23 mouse cellular contexts compared by ENCODE assay signal in genomic region chr11:116567531-116567930, GRCm38 (mm10). TPM values are rescaled to one million over a fixed set of nuclear protein-coding genes. Genes with fewer than 3 reads are reported as not detected.
A peak's percentile ranks its signal among the peaks of the same experiment; 100 is the strongest.
DNase-seq lines count a peak whose midpoint lies in the region; ATAC-seq and TF ChIP-seq lines count a peak whose summit lies in the region.
"Had no signal": no experiment of that assay in that cellular context is flagged by ENCODE, and none has a peak within 500 bp of the region (broad histone marks: within the 10 kb centered on the region; RNA-seq: fewer than 3 reads in every experiment).

No protein-coding gene starts in this region.

- WGBS in heart, embryonic 13.5 days = 63% methylated on average over 8 of the region's 8 CpGs
- 71% methylated on average over 8 of the region's 8 CpGs for WGBS in heart, embryonic 12.5 days

- no peaks in the 10 kb centered on the region for H3K27me3 ChIP-seq in heart, embryonic 13.5 days (replicated peaks)
- no peaks in the 10 kb centered on the region for H3K27me3 ChIP-seq in heart, embryonic 12.5 days (replicated peaks)
- H3K27me3 ChIP-seq in megakaryocyte, embryonic 14.5 days (replicated peaks) = peaks cover 9% of the 10 kb centered on the region
- H3K27me3 ChIP-seq: embryonic facial prominence, embryonic 15.5 days had no signal

- peak overlapping the region; percentile 6; the same call in 1 of the 2 replicates for H3K4me3 ChIP-seq in gastrocnemius, adult 2 months
- no peak overlapping the region for H3K4me3 ChIP-seq in heart, embryonic 13.5 days
- H3K4me3 ChIP-seq in heart, embryonic 12.5 days = no peak overlapping the region
- H3K4me3 ChIP-seq in megakaryocyte, embryonic 14.5 days (replicated peaks) = peak overlapping the region; percentile 20
- H3K4me3 ChIP-seq: embryonic facial prominence, embryonic 15.5 days; erythroblast, embryonic 14.5 days; forebrain, embryonic 10.5 days; hindbrain, embryonic 10.5 days had no signal

- peak overlapping the region; percentile 71 for H3K27ac ChIP-seq in gastrocnemius, adult 2 months
- no peak overlapping the region; the same call in 1 of the 2 replicates for H3K27ac ChIP-seq in heart, embryonic 13.5 days (replicated peaks)
- H3K27ac ChIP-seq in heart, embryonic 12.5 days (ENCODE audit: poor library complexity, severe bottlenecking) = no peak overlapping the region
- H3K27ac ChIP-seq: embryonic facial prominence, embryonic 15.5 days; forebrain, embryonic 10.5 days; hindbrain, embryonic 10.5 days had no signal

- H3K9ac ChIP-seq in heart, embryonic 13.5 days = peak overlapping the region; percentile 47; the same call in 1 of the 2 replicates
- no peak overlapping the region for H3K9ac ChIP-seq in heart, embryonic 12.5 days
- H3K9ac ChIP-seq: embryonic facial prominence, embryonic 15.5 days had no signal

- no peak for TF ChIP-seq CTCF in gastrocnemius, adult 2 months (IDR thresholded peaks at IDR 0.05)

- H3K4me2 ChIP-seq in heart, embryonic 13.5 days = no peak overlapping the region
- H3K4me2 ChIP-seq in heart, embryonic 12.5 days = no peak overlapping the region
- H3K4me2 ChIP-seq: embryonic facial prominence, embryonic 15.5 days had no signal

- H3K36me3 ChIP-seq in heart, embryonic 13.5 days = peaks cover 3% of the 10 kb centered on the region; the same call in 1 of the 2 replicates
- no peaks in the 10 kb centered on the region for H3K36me3 ChIP-seq in heart, embryonic 12.5 days
- H3K36me3 ChIP-seq in megakaryocyte, embryonic 14.5 days (replicated peaks; ENCODE audit: low read length) = peaks cover 76% of the 10 kb centered on the region
- H3K36me3 ChIP-seq: embryonic facial prominence, embryonic 15.5 days had no signal

- no peaks in the 10 kb centered on the region for H3K9me3 ChIP-seq in heart, embryonic 13.5 days
- no peaks in the 10 kb centered on the region for H3K9me3 ChIP-seq in heart, embryonic 12.5 days (replicated peaks)
- H3K9me3 ChIP-seq in megakaryocyte, embryonic 14.5 days = no peaks in the 10 kb centered on the region
- H3K9me3 ChIP-seq: embryonic facial prominence, embryonic 15.5 days; forebrain, embryonic 10.5 days; hindbrain, embryonic 10.5 days had no signal

- intact Hi-C loops in gastrocnemius, adult 2 months (cut with DNase I) = no loop called here

- peak; percentile 69 for DNase-seq in gastrocnemius, adult 2 months
- no peak for DNase-seq in gastrocnemius, postnatal 4 days (ENCODE audit: low spot score in 2 of 2)
- DNase-seq: adrenal gland, adult 2 months; adrenal gland, postnatal 25 days; cerebellum, adult 18-20 months; cerebellum, adult 9-11 months; cerebellum, postnatal 36 days; gastrocnemius, postnatal 36 days; kidney, adult 8-10 months had no signal

- peaks cover 50% of the 10 kb centered on the region for H3K4me1 ChIP-seq in heart, embryonic 13.5 days
- H3K4me1 ChIP-seq in heart, embryonic 12.5 days (replicated peaks) = peaks cover 50% of the 10 kb centered on the region
- H3K4me1 ChIP-seq in megakaryocyte, embryonic 14.5 days = peaks cover 88% of the 10 kb centered on the region

- no peak for ATAC-seq in heart, embryonic 13.5 days (ENCODE audit: extremely low read depth, insufficient number of reproducible peaks, low FRiP score, low TSS enrichment)
- no peak for ATAC-seq in heart, embryonic 12.5 days (ENCODE audit: insufficient number of reproducible peaks, low FRiP score)
- no peak for ATAC-seq in megakaryocyte, adult 5-6 weeks (ENCODE audit: poor library complexity, severe bottlenecking)
- ATAC-seq: forebrain, embryonic 14.5 days; hindbrain, embryonic 16.5 days; inflammation-experienced regulatory T-cells, adult 6 months; intestine, postnatal 0 days had no signal

RNA-seq across cellular contexts. Expression of gene Ube2o, which starts 13.7 kb away (rescaled TPM):
- 10 to 100 TPM; 19.4 to 22.9 TPM for total RNA-seq in gastrocnemius, adult 2 months (2021)
- total RNA-seq in gastrocnemius, postnatal 4 days (2021) = 10 to 100 TPM; 25.2 to 25.6 TPM
- 7.9 and 8.3 TPM in 2 replicates for polyA plus RNA-seq in heart, embryonic 13.5 days (2015; fragmentation: Nextera tagmentation; extraction: Ambion mirVana)
- 18.1 and 19.9 TPM in 2 replicates for polyA plus RNA-seq in heart, embryonic 12.5 days (2016; fragmentation: Nextera tagmentation; extraction: Ambion mirVana)
- polyA plus RNA-seq in megakaryocyte, embryonic 14.5 days (2012; ENCODE audit: insufficient read depth, low replicate concordance) = 67.5 and 115 TPM in 2 replicates
- 2.9 and 6.6 TPM in 2 replicates for total RNA-seq in megakaryocyte, adult 5-6 weeks (2015)
- 4.8 and 7.7 TPM in 2 replicates for total RNA-seq in megakaryocyte, adult 5-6 weeks (2017)

RNA-seq across cellular contexts. Expression of gene Aanat, which starts 18.7 kb away (rescaled TPM):
- total RNA-seq in gastrocnemius, adult 2 months (2021) = not detected
- not detected for total RNA-seq in gastrocnemius, postnatal 4 days (2021)
- not detected in 2 replicates for polyA plus RNA-seq in heart, embryonic 13.5 days (2015; fragmentation: Nextera tagmentation; extraction: Ambion mirVana)
- polyA plus RNA-seq in heart, embryonic 12.5 days (2016; fragmentation: Nextera tagmentation; extraction: Ambion mirVana) = not detected in 2 replicates
- 0.21 and 2.2 TPM in 2 replicates for polyA plus RNA-seq in megakaryocyte, embryonic 14.5 days (2012; ENCODE audit: insufficient read depth, low replicate concordance)
- total RNA-seq in megakaryocyte, adult 5-6 weeks (2015) = not detected in 2 replicates
- total RNA-seq in megakaryocyte, adult 5-6 weeks (2017) = not detected in 2 replicates
- total RNA-seq: adrenal gland, adult 2 months; adrenal gland, postnatal 25 days; gastrocnemius, postnatal 36 days; heart, adult 8-10 months had no signal
- polyA plus RNA-seq: adrenal gland, adult 2 months; embryonic facial prominence, embryonic 15.5 days; erythroblast, embryonic 14.5 days; forebrain, embryonic 10.5 days; heart, postnatal 0 days; hindbrain, embryonic 10.5 days; inflammation-experienced regulatory T-cells, adult 6 months; intestine, postnatal 0 days had no signal

RNA-seq across cellular contexts. Expression of gene Sphk1, which starts 36.8 kb away (rescaled TPM):
- 1 to 10 TPM in 1 of 2 experiments, under 1 TPM in 1; 0.36 to 1.7 TPM for total RNA-seq in gastrocnemius, adult 2 months (2021)
- total RNA-seq in gastrocnemius, postnatal 4 days (2021) = 1 to 10 TPM; 4.0 TPM
- polyA plus RNA-seq in heart, embryonic 13.5 days (2015; fragmentation: Nextera tagmentation; extraction: Ambion mirVana) = 2.0 and 2.6 TPM in 2 replicates
- 1.6 and 2.1 TPM in 2 replicates for polyA plus RNA-seq in heart, embryonic 12.5 days (2016; fragmentation: Nextera tagmentation; extraction: Ambion mirVana)
- 0.10 and 3.5 TPM in 2 replicates for polyA plus RNA-seq in megakaryocyte, embryonic 14.5 days (2012; ENCODE audit: insufficient read depth, low replicate concordance)
- total RNA-seq in megakaryocyte, adult 5-6 weeks (2015) = 0.60 and 2.2 TPM in 2 replicates
- 1.7 and 2.1 TPM in 2 replicates for total RNA-seq in megakaryocyte, adult 5-6 weeks (2017)
- polyA plus RNA-seq: inflammation-experienced regulatory T-cells, adult 6 months had no signal

RNA-seq across cellular contexts. Expression of gene Rhbdf2, which starts 59.3 kb away (rescaled TPM):
- total RNA-seq in gastrocnemius, adult 2 months (2021) = 10 to 100 TPM; 11.6 to 14.4 TPM
- 1 to 10 TPM; 7.4 to 9.1 TPM for total RNA-seq in gastrocnemius, postnatal 4 days (2021)
- 7.2 and 8.0 TPM in 2 replicates for polyA plus RNA-seq in heart, embryonic 13.5 days (2015; fragmentation: Nextera tagmentation; extraction: Ambion mirVana)
- 7.5 and 8.1 TPM in 2 replicates for polyA plus RNA-seq in heart, embryonic 12.5 days (2016; fragmentation: Nextera tagmentation; extraction: Ambion mirVana)
- polyA plus RNA-seq in megakaryocyte, embryonic 14.5 days (2012; ENCODE audit: insufficient read depth, low replicate concordance) = 22.9 and 66.2 TPM in 2 replicates
- total RNA-seq in megakaryocyte, adult 5-6 weeks (2015) = 20.9 and 21.8 TPM in 2 replicates
- 16.2 TPM in 2 replicates for total RNA-seq in megakaryocyte, adult 5-6 weeks (2017)

Comparison
In these comparisons a context has a peak if more than half of its experiments do, and no peak if none do; other contexts are left out.
1. H3K4me3 ChIP-seq: peak in gastrocnemius, adult 2 months (single experiment) and megakaryocyte, embryonic 14.5 days (single experiment); none in heart, embryonic 13.5 days (single experiment) and heart, embryonic 12.5 days (single experiment).